Mouse (Mus musculus) ES-Bruce4 (cell line): ENCODE measurements at regions not wholly inside any gene's neighbourhood (a gene's known extent, or its start where the extent isn't known, plus 50 kb on each side); places are given as distances from the start of the nearest gene placed in this dataset.

Experiments used
- CTCF ChIP-seq: IDR thresholded peaks from one replicate; pipeline ENCODE4 v1.8.1; 2011; ENCODE audit warnings: low read depth, low read length
- EP300 ChIP-seq: IDR thresholded peaks from 2 replicates; pipeline ENCODE4 v1.6.1; 2011; ENCODE audit warnings: low read depth, low read length; ENCODE audit not compliant: insufficient read depth

DNA sequence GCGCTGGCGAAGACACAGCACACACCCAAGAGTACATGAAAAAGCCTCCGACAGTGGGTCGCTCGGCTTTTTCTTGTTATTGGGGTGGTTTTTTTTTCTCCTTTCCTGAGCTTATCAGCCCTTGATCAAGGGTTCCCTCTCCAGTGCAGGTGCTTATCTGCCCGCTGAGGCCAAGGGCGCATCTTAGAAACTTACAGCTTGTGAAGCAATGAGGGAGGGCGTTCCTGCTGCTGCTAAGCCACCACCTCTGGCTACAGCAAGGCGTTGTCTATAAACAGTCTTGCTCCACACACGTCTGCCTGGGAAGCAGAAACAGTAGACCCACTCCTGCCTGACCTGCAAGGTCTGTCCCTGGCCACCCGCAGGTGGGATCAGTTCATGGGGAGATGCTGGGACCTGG lies 240.9 kb downstream of the 3110018I06Rik start:
- no peak for TF ChIP-seq EP300
- no peak for TF ChIP-seq CTCF
